Mouse (Mus musculus): Measurements from ENCODE around the gene Cyp1a2.
A peak's percentile ranks its signal among the peaks of the same experiment; 100 is the strongest.

The Cyp1a2 gene

DNA sequence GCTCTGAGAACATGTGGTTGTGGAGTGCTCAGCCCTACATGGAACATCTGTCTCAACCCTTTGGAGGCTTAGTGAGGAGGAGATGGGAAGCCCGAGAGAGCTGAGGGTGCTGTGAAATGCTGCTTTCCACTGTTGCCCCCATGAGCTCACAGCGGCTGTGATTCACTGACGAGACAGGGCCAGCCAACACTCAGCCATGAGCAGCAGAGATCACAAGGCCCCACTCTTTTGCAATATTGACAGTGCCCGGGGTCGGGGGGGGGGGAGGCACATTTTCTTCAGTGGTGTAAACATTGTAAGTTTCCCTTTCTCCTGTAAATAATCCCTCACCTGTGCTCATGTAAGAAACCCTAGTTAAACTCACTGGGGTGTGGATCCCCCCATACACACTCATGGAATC, 12.0 kb downstream of the Cyp1a2 start:
- no peak for DNase-seq (ENCODE audit: low spot score)

DNA sequence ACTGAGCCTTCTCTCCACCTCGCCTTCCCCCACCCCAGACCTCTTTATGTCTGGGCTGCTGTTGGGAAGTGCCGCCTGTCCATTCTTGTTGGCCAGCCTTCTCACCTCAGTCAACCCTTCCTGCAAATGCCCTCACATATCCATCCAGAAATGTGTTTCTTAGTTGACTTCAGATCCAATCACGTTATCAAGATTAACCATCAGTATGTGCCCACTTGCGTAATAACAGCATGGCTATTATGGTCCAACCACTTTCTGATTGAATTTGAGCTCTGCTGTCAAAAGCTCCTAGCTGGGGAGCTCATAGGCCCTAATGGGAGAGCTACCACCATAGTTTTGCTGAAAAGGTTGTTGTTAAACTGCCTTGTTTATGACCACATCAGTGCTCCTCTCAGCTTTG, 12.5 kb downstream of the Cyp1a2 start:
- no peak for DNase-seq (ENCODE audit: low spot score)

DNA sequence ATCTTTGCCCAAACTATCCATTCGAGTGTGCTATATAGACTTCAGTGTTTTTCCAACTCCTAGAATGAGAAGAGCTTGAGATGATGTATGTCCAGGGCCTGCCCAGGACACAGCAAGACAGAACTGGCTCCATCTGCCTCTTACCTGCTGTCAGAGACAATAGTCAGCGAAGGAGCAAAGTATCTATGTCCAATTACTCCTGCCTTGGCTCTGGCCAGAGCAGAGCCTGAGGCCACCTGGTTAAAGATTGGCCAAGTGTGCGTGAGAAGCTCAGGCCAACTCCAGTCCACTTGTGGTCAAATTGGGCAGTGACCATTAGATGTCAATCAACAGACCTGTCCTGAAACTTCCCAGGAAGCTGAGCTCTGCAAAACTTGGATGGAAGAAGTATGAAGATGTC, 13.9 kb downstream of the Cyp1a2 start:
- DNase-seq (ENCODE audit: low spot score), result no peak

DNA sequence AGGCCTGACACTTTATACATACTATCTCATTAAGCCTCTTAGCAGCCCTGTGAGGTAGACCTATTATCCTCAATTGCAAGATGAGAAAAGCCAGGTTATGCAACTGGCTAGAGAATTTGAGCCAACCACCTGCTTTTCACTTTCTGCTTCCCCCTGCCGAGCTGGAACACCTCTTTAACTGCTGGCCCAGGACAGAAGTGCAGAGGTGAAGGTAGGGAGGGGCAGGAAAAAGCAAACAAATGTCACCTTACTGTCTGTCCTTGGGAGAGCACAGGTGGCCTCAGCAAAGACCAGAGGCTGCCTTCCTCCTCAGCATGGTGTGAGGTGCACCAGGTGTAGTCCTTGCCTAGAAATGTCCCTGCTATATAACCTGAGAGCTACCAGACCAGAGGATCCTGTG, 15.2 kb downstream of the Cyp1a2 start:
- DNase-seq (ENCODE audit: low spot score), result no peak

DNA sequence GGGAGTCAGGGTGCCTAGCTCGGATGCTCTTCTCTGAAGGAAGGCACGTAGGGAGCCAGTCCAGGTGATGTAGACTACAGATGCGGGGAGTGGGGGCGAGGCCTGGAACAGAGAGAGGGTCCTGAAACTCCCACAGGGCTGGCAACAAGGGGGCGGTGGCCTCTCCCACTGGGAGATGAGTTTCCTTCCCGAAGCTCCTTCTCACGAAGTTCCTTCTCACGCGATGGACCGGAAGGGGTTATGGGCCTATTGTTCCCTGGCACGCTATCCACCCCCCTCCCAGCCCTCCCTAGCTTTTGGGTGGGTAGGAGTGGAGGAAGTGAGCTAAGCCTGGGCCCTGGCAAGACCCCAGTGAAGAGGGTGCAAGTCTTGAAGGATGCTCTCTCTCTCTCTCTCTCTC, 15.7 kb downstream of the Cyp1a2 start:
- DNase-seq (ENCODE audit: low spot score), result no peak

GRCm38 (mm10) chr9:57667136-57667535, 16.4 kb downstream of the Cyp1a2 start:
- no peak for DNase-seq (ENCODE audit: low spot score)

- DNase-seq (ENCODE audit: low spot score), result no peak
Observed at GRCm38 (mm10) chr9:57666536-57666935, 17.0 kb downstream of the Cyp1a2 start.

GRCm38 (mm10) chr9:57664616-57665015, 18.9 kb downstream of the Cyp1a2 start:
- no peak for DNase-seq (ENCODE audit: low spot score)

DNA sequence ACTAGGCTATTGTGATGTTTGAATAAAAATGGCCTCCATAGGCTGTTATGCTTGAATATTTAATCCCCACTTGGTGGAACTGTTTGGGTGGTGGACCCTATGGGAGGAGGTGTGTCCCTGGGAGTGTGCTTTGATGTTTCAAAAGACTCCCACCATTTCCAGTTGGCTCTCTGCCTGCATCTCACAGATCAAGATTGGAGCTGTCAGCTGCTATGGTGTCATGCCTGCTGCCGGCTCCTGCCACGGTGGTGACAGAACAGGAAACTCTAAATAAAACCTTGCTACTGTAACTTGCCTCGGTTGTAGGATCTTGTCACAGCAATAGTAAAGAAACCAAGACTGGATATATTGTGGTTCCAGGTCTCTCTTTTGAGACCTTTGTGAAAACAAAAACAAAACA, 22.0 kb downstream of the Cyp1a2 start:
- no peak for DNase-seq (ENCODE audit: low spot score)

- DNase-seq (ENCODE audit: low spot score), result no peak
Observed at GRCm38 (mm10) chr9:57660501-57660900, 23.0 kb downstream of the Cyp1a2 start.

DNA sequence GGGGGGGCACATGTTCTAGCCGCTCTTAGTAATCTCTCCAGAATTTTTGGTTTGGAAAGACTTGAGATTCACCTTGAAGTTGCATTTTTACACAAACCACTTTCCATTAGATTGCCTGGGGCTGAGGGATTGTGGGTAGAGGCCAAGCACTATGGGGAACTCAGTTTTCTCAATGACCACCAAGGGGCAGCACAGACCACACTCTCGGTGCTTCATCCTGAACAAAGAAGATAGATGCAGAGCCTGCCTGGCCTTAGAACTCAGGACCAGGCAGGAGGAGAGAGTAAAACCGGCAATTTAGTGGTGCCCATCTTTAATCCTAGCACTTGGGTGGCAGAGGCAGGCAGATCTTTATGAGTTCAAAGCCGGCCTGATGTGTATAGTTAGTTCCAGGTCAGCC, 23.7 kb downstream of the Cyp1a2 start:
- no peak for DNase-seq (ENCODE audit: low spot score)

- DNase-seq (ENCODE audit: low spot score), result no peak
Observed at GRCm38 (mm10) chr9:57658970-57659369, 24.5 kb downstream of the Cyp1a2 start.

DNA sequence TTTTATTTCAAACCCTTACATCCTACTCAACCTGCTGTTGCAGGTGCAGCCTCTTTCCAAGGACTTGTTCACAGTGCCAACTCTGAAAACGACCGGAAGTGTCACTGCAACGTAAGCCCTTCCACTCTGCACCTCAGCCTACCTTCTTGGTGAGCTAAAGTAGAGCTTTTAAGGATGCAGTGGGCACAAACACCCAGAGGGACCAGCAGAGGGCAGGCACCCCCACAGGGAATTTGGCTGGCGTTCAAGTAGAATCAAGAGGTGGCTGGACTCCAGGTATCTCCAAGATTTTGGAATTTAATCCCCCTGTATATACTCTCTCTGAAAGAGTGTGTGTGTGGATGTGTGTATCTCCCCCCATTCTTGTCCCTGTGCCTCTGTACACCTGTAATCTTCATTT, 25.7 kb downstream of the Cyp1a2 start:
- DNase-seq (ENCODE audit: low spot score), result no peak

DNA sequence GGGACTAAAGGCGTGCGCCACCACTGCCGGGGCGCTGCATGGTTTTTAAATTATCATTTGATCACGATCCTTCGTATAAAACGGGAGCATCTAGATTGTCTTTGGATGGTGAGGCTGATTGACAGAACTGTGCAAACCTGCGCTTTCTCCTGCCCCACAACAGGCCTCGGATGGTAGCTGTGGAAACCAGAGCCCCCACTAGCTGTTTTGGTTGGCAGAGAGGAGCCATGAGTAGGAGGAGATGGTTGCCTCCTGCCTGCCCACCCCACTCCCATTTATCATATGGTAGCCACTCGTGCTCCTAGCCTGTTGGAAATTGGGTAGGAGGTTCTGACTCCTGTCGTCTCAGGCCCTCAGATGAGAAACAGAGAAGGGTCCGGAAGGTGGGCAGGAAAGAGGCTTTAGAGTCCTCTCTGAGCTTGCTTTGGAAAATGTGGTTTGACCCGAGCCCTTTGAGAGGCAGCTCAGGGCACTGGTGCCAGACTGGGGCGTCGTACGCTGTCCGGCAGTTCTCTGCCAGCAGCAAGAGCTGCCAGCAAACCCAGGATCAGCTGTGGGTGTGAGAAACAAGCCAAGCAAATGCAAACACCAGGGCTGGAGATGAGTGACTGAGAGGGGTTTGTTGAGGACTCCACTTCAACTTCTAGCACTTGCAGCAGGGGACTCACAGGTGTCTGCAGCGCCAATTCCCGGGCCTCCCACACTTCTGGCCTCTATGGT, 26.7 kb downstream of the Cyp1a2 start:
- no peak for DNase-seq (ENCODE audit: low spot score)

DNA sequence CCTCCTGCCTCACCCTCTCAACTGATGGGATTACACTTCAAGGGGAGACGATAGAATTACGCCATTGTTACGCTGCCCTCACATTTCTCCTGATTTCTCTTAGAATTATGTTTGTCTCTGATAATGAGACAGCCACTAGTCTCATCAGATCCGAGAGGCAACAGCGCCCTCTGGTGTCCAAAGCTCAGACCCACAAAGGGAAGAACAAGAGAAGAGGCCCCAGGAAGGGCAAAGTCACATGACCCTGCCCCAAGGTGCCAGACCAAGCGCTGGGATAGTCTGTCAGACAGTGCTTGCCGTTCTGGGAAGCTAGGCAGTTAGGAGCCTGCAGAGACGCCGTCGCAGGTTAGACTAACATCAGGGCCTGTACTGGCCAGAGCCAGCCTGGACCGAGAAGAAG, 27.8 kb downstream of the Cyp1a2 start:
- DNase-seq (ENCODE audit: low spot score), result peak; percentile 82

DNA sequence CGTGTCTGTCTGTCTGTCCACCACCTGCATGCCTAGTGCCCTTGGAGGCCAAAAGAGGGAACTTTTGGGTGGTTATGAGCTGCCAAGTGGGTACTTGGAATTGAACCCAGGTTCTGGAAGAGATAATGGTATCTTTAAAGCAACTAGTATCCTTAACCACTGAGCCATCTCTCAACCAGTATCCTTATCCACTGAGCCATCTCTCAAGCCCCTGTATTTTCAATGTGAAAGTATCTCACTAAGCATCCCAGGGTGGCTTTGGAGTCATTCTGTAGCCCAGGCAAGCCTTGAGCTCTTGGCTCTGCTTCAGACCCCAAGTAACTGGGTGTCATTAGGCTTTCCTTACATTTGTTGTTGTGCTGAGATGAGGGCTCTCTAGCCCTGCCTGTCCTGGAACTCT, 28.5 kb downstream of the Cyp1a2 start:
- DNase-seq (ENCODE audit: low spot score), result no peak

DNA sequence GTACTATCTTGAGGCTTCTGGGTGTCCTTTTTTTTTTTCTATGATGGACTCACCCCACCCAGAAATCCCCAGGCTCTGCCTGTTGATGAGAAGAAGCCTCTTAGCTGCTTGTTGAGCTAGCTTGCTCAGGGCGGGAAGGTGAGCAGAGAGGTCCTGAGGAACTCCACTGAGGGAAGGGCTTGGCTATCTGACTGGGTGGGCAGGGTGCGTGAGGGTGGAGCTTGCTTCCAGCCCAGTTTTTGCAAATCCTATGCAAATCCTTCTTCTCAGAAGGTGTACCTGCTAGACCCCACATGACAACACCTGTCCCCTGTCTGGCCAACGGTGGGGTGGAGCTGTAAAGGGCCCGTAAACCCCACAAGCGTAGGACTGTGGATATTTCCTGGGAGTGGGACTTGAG, 30.2 kb downstream of the Cyp1a2 start, which contains the start of gene Csk:
Gene Csk, minus strand, starts transcription at position 349 of the 400 bp plus-strand sequence.
- no peak for DNase-seq (ENCODE audit: low spot score)

GRCm38 (mm10) chr9:57652855-57653254, 30.6 kb downstream of the Cyp1a2 start:
- DNase-seq (ENCODE audit: low spot score), result no peak

DNA sequence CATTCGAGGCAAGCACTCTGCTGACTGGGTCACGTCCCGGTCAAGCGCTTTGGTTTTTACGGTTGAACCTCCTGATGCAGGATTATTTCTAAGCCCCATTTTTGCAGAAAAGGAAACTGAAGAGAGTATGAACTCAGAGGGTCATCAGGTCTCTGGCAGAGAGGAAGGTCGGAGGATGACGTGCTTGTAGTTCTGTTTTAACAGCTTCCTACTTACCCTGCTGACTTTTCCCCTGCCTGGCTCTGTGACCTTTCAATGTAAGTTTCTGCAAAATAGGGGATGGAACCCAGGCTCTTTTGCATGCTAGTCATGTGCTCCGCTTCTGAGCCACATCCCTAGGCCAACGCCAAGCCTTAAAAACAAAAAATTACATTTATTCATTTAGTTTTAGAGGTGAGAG, 31.2 kb downstream of the Cyp1a2 start:
- DNase-seq (ENCODE audit: low spot score), result no peak

DNA sequence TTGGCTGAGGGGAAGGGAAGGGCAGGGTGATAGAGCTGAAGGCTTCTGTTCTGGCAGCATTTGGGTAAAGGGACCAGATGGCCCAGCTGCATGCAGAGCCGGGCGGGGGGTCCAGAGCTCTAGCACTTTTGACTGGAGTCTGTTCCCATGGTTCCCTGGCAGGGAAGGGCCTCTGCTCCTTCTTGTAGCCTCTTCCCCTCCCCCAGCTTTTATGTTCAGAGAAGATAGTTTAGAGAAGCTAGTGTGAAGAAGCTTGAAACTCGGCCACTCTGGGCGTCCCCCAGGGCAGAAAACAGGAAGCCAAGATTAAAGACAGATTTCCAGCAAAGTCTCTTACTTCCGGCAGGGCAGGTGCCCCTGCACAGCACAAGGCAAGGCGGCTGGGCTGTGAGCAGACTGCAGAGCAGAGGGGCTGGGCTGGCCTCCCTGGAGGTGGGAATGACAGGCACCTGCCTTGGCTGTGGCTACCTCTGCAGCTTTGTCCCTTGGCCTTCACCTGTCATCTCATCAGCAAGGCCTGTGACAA, 32.7 kb downstream of the Cyp1a2 start:
- DNase-seq (ENCODE audit: low spot score), result no peak

DNA sequence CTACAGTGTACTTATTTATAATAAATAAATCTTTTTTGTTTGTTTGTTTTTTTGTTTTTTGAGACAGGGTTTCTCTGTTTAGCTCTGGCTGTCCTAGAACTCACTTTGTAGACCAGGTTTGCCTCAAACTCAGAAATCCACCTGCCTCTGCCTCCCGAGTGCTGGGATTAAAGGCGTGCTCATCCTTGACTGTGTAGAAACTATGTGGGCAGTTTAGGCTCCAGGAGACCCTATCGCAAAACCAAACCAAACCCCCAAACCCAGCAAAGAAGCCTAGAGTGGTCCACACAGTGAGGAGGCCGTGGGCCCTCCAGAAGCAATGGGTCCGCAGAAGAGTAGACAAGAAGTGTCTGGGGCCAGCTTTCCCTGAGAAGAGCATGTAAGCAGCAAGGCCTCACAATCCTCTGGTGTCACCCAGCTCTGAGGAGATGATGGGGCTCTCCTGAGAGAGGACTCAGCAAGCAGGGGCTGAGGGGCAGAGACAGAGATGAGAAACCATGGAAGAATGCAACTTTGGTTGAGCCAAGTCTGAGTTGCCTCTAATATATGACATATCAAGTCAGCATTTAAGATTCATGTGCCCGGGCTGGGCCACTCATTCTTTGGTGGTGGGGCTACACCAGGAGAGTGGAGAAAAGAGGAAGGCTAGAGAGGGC, 33.2 kb downstream of the Cyp1a2 start:
- no peak for DNase-seq (ENCODE audit: low spot score)

DNA sequence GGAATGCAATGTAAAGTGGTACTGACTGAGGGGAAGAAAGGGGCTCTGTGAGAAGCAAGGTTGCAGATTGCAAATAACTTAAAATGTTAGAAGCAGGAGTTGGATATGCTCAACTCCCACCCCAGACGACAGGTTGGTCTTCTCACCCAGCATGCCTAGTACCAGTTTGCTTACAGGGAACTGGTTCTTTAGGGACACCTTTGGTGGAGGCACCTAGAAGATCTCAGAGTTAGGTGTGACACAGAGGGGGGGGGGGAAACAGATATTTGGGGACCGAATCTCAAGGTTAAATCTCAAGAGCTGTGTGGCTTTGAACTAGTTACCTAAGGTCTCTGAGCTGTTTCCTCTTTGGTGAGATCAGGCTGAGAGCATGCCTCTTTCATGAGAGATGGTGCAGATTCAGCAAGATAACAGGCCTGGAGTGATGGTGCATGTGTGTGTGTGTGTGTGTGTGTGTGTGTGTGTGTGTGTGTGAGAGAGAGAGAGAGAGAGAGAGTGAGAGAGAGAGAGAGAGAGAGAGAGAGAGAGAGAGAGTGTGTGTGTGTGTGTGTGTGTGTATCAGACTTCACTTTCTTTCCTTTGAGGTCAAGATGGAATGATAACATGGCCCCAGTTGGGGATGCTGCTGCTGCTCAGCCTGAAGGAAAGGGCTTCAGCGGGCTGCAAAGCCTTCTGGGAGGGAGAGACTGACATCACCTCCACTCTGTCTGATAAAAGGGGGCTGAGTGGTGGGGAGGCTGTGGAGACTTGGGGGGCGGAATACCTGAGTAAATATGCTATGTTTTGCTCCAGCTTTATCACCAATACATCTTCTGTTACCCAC, 36.0 kb downstream of the Cyp1a2 start:
- no peak for DNase-seq (ENCODE audit: low spot score)
